Mouse (Mus musculus) limb, embryonic 12.5 days (tissue): Measurements from ENCODE around the gene Por. TPM values are rescaled to one million over a fixed set of nuclear protein-coding genes. Genes with fewer than 3 reads are reported as not detected.
A peak's percentile ranks its signal among the peaks of the same experiment; 100 is the strongest.

ENCODE experiments used
- ATAC-seq: fragments of 200-750 bp; cut with Nextera tagmentation; 2 replicates; pipeline ENCODE4 v1.8.0; 2017; ENCODE audit warnings: low read depth, moderate TSS enrichment; ENCODE audit not compliant: insufficient number of reproducible peaks, insufficient read depth, low FRiP score, low TSS enrichment
- H3K27ac ChIP-seq: fragments of 300-500 bp; sonication (generic); 2 replicates; pipeline ENCODE4 v1.5.1; 2016; ENCODE audit warnings: mild to moderate bottlenecking, moderate library complexity
- H3K27me3 ChIP-seq: fragments of 300-500 bp; sonication (generic); 2 replicates; pipeline ENCODE4 v1.6.1; 2016; ENCODE audit warnings: mild to moderate bottlenecking, moderate library complexity
- H3K36me3 ChIP-seq: fragments of 300-500 bp; sonication (generic); 2 replicates; pipeline ENCODE4 v1.6.1; 2016; ENCODE audit warnings: mild to moderate bottlenecking, moderate library complexity
- H3K4me1 ChIP-seq: fragments of 300-500 bp; sonication (generic); replicated peaks from 2 replicates; pipeline ENCODE4 v1.6.1; 2016
- H3K4me2 ChIP-seq: fragments of 300-500 bp; sonication (generic); 2 replicates; pipeline ENCODE4 v1.6.1; 2016; ENCODE audit warnings: mild to moderate bottlenecking, moderate library complexity
- H3K4me3 ChIP-seq: fragments of 300-500 bp; sonication (generic); replicated peaks from 2 replicates; pipeline ENCODE4 v1.5.1; 2016; ENCODE audit warnings: mild to moderate bottlenecking
- H3K9ac ChIP-seq: fragments of 300-500 bp; sonication (generic); replicated peaks from 2 replicates; pipeline ENCODE4 v1.6.1; 2016; ENCODE audit warnings: mild to moderate bottlenecking, moderate library complexity
- H3K9me3 ChIP-seq: fragments of 300-500 bp; sonication (generic); 2 replicates; pipeline ENCODE4 v1.6.1; 2016; ENCODE audit warnings: mild to moderate bottlenecking, moderate library complexity
- WGBS: fragments of 180-500 bp; shearing (Covaris S2); methylation state at CpG from one replicate; pipeline ENCODE4 v1.1.7; 2016; 5-methylcytosine and 5-hydroxymethylcytosine counted together
- polyA plus RNA-seq: library from polyadenylated mRNA; unstranded; fragments of >200 nt; fragmentation: Nextera tagmentation; extraction: Ambion mirVana; gene quantifications from 2 replicates; pipeline ENCODE4 v1.2.1, GENCODE M21; 2016

Por gene
- polyA plus RNA-seq, 1 experiment from 2014 or later = 114 TPM

DNA sequence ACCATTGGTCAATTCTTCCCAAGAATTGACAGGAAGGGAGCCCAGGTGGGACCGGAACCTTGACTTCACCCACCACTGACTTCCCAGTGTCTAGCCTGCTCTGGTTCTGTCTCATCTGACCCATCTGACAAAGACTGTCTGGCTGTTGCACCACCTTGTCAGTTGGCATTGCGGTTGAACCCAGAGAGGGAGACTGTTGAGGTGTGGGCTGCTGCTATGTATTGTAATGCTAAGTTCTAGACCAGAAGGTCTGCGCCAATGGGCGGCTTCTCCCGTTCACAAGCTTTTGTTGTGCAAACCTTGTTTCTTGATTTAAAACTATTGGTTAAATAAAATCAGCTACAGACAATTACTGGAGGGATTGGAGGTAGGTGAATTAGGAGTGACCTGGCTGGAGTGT is 12.7 kb upstream of the Por start:
- 86% methylated on average over 5 of the region's 5 CpGs for WGBS
- Histone ChIP-seq H3K4me1 (peaks cover 6% of the 10 kb centered on the region), H3K27me3 (no peaks in the 10 kb centered on the region), H3K9me3 (no peaks in the 10 kb centered on the region), H3K27ac (no peak overlapping the region), H3K4me3 (no peak overlapping the region), H3K36me3 (no peaks in the 10 kb centered on the region), H3K4me2 (no peak overlapping the region), H3K9ac (no peak overlapping the region)
- ATAC-seq = no peak

DNA sequence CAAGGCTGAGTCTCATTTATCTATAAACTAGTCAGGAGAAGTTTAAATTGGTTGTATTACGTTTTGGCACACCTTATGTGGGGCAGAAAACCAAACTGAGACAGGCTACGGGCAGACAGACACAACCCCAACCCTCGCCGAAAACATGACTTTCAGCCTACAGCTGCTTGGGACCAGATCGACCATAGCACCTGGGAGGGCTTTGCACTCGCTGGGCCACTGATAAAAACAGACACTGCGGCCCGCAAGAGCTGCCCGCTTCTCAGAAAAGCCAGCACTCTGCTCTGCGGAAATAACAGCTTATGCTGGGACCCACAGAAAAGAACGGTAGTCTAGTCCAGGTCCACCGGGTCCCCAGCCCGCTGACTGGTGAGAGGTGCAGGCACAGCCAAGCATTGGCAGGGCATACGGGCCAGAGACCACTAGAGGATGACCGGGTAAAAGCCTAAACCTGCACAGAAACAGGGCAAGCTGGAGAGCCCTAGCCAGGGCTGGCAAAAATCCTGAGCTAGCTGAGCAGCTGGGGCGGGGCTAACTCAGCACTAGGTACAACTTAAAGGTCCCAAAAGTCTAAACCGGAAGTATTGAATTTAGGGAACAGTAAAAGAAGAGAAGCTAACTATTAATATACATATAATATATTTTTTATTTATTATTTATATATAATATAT is 12.0 kb upstream of the Por start:
- peak overlapping the region; percentile 9; the same call in 1 of the 2 replicates for H3K4me2 ChIP-seq
- WGBS = 52% methylated on average over 17 of the region's 17 CpGs
- H3K4me3 ChIP-seq = no peak overlapping the region
- no peaks in the 10 kb centered on the region for H3K27me3 ChIP-seq
- no peak overlapping the region for H3K9ac ChIP-seq
- no peak overlapping the region for H3K27ac ChIP-seq
- H3K9me3 ChIP-seq = no peaks in the 10 kb centered on the region
- H3K4me1 ChIP-seq = peaks cover 6% of the 10 kb centered on the region
- H3K36me3 ChIP-seq = no peaks in the 10 kb centered on the region
- ATAC-seq = no peak

DNA sequence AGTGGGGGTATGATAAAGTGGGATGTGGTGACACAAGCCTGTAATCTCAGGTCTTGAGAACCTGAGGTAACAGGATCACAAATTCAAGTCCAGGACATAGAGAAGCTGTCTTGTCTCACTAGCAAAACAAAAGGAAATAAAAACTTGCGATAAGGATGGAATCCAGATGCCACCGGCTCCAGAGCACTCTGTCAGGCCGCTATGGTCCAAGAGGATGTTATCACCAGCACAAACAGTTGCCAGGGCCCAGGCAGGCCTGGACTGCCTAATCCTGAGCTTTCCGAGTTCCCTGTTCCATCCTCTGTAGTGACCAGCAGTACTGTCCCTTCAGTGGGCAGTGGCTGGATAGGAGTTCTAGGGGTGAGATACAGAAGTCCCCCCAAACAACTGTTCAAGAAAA is 9.9 kb upstream of the Por start:
- H3K27me3 ChIP-seq = no peaks in the 10 kb centered on the region
- no peak overlapping the region for H3K27ac ChIP-seq
- no peaks in the 10 kb centered on the region for H3K9me3 ChIP-seq
- 78% methylated on average over 4 of the region's 4 CpGs for WGBS
- H3K9ac ChIP-seq = no peak overlapping the region
- H3K4me3 ChIP-seq = no peak overlapping the region
- no peak for ATAC-seq
- no peaks in the 10 kb centered on the region for H3K36me3 ChIP-seq
- H3K4me1 ChIP-seq = no peaks in the 10 kb centered on the region
- H3K4me2 ChIP-seq = no peak overlapping the region

DNA sequence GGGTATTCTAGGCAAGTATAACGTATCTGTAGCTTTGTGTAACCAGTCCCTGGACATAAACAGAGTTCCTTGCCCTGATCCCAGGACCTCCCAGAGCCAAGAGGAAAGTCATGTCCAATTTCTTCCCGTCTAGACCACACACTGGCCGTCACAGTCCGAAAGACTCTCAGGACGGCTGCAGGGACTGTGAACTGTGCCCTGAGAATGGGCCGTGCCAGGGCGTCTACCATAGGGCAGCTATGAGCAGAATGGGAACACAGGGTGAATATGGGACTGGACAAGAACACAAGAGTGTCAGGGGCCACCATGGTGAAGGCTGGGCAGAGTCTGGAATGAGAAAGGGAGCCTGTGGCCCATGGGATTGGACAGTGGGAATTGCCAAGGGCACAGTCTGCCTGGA is 9.3 kb upstream of the Por start:
- WGBS = 82% methylated on average over 7 of the region's 7 CpGs
- Histone ChIP-seq H3K4me3 (no peak overlapping the region), H3K27me3 (no peaks in the 10 kb centered on the region), H3K27ac (no peak overlapping the region), H3K4me2 (no peak overlapping the region), H3K4me1 (no peaks in the 10 kb centered on the region), H3K36me3 (no peaks in the 10 kb centered on the region), H3K9me3 (no peaks in the 10 kb centered on the region), H3K9ac (no peak overlapping the region)
- ATAC-seq = no peak

DNA sequence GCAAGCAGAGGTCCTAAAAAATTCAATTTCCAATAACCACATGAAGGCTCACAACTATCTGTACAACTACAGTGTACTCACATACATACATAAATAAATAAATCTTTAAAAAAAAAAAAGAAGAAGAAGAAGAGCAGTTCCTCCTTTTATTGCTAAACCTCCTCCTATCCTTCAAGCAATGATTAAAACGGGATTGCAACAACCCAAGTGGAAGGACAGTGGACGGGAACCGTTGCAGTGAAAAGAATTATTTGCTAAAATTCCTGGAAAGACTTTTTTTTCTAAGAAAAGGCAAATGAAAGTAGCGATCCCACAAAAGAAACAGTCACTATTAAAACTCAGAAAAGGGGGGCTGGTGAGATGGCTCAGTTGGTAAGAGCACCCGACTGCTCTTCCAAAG is 2.9 kb upstream of the Por start:
- ATAC-seq = no peak
- peaks cover 9% of the 10 kb centered on the region; the same call in 1 of the 2 replicates for H3K4me1 ChIP-seq
- H3K4me2 ChIP-seq = no peak overlapping the region
- peaks cover 5% of the 10 kb centered on the region; the same call in 1 of the 2 replicates for H3K9me3 ChIP-seq
- H3K4me3 ChIP-seq = no peak overlapping the region
- no peaks in the 10 kb centered on the region for H3K27me3 ChIP-seq
- no peaks in the 10 kb centered on the region for H3K36me3 ChIP-seq
- WGBS = 89% methylated on average over 5 of the region's 5 CpGs
- H3K9ac ChIP-seq = no peak overlapping the region
- no peak overlapping the region for H3K27ac ChIP-seq

DNA sequence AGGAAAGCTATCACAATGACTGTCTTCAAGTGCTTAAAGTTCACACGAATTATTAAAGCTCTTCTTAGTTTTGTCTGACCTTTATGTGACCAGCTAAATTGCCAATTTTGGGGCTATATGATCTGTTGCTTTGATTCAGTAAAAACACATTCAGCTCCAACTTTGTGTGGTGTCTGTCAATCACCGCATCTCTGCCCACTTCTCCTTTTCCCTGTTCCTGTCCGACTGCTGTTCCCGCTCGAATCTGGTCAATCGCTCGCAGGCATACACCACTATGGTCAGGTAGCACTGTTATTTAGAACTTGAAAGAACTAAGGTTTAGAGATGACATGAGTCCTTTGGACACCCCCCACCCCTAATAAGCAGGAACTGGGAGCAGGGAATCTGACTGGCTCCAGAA is 1.8 kb upstream of the Por start:
- Histone ChIP-seq H3K27me3 (no peaks in the 10 kb centered on the region), H3K27ac (no peak overlapping the region), H3K4me2 (no peak overlapping the region), H3K9me3 (peaks cover 5% of the 10 kb centered on the region; the same call in 1 of the 2 replicates), H3K36me3 (no peaks in the 10 kb centered on the region), H3K4me1 (peaks cover 9% of the 10 kb centered on the region; the same call in 1 of the 2 replicates), H3K4me3 (no peak overlapping the region), H3K9ac (no peak overlapping the region)
- ATAC-seq = no peak
- 88% methylated on average over 7 of the region's 7 CpGs for WGBS

DNA sequence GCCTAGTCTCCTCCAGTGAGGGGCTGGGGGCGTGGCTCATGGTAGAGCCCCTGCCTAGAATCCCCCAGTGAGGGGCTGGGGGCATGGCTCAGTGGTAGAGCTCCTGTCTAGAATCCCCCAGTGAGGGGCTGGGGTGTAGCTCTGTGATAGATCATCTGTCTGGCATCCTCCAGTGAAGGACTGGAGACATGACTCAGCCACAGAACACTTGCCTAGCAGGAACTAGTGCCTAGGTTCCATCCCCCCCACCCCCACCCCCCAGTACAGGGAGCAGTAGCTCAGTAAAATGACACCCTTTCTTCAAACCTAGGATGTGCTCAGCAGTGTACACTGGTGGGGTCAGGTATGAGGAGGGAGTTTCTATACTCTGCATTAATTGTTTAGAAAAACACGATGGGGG is 1.0 kb downstream of the Por start:
- no peak overlapping the region for H3K9ac ChIP-seq
- peaks cover 4% of the 10 kb centered on the region; the same call in 1 of the 2 replicates for H3K9me3 ChIP-seq
- peaks cover 29% of the 10 kb centered on the region for H3K4me1 ChIP-seq
- WGBS = 73% methylated on average over 2 of the region's 2 CpGs
- no peak overlapping the region for H3K4me2 ChIP-seq
- H3K4me3 ChIP-seq = no peak overlapping the region
- no peaks in the 10 kb centered on the region for H3K27me3 ChIP-seq
- no peaks in the 10 kb centered on the region for H3K36me3 ChIP-seq
- no peak for ATAC-seq
- no peak overlapping the region for H3K27ac ChIP-seq

DNA sequence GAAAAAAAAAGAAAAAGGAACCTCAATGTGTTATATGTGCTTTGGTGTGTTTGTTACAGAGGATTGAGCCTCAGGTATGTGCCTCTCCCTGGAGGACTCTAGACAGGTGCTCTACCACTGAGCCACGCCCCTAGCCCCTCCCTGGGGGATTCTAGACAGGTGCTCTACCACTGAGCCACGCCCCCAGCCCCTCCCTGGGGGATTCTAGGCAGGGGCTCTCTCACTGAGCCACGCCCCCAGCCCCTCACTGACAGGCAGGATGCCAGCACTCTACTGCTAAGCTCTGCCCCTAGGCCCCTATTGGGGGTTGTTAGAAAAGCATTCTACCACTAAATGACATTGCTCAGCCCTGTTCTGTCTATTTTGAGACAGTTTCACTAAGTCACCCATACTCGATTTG is 2.7 kb downstream of the Por start:
- no peak for ATAC-seq
- Histone ChIP-seq H3K9me3 (no peaks in the 10 kb centered on the region), H3K9ac (no peak overlapping the region), H3K27me3 (no peaks in the 10 kb centered on the region), H3K4me3 (no peak overlapping the region), H3K27ac (no peak overlapping the region), H3K4me1 (peaks cover 33% of the 10 kb centered on the region), H3K36me3 (no peaks in the 10 kb centered on the region), H3K4me2 (no peak overlapping the region)
- 54% methylated on average over 4 of the region's 4 CpGs for WGBS

DNA sequence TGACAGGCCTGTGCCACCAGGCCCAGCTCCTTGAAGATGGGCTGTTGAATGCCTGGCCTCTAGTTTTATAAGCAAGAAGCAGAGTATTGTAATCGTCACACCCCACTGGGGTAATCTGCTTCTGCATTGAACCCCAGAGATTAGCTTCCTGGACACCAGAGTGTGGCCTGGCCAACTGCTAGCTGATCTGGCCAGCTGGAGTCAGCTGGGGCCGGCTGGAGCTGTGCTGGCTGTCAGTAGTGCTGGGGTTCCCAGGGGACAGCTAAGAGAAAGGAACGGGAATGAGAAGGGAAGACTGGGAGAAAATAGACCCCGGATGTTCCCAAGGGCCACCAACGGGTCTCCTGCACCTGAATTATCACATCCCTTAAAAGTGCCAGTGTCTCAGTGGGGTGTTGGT is 3.1 kb downstream of the Por start:
- no peak for ATAC-seq
- 64% methylated on average over 5 of the region's 5 CpGs for WGBS
- Histone ChIP-seq H3K4me3 (no peak overlapping the region), H3K27me3 (no peaks in the 10 kb centered on the region), H3K9ac (no peak overlapping the region), H3K4me2 (no peak overlapping the region), H3K27ac (no peak overlapping the region), H3K4me1 (peaks cover 33% of the 10 kb centered on the region), H3K9me3 (no peaks in the 10 kb centered on the region), H3K36me3 (no peaks in the 10 kb centered on the region)

DNA sequence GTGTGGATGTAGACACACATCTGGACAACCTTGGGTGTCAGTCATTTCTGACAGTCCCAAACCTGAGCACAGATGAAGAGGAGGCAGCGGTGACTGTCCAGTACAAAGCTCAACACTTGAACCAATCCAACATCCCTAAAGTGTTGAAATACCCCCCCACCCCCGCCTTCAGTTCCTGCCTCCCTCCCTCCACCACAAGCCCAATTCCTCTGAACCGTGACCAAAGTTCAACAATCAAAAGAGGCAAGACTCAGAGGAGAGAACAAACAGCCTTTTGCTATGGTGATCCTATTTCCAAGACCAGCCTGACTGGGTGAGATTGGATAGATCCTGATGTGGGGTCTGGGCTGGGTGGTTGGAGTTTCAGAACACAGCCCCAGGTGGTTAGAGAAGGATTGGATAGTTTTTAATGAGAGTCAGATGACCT is 4.5 kb downstream of the Por start:
- H3K4me2 ChIP-seq = peak overlapping the region; percentile 49
- H3K9me3 ChIP-seq = no peaks in the 10 kb centered on the region
- no peak overlapping the region; the same call in 1 of the 2 replicates for H3K9ac ChIP-seq
- H3K27me3 ChIP-seq = no peaks in the 10 kb centered on the region
- ATAC-seq = peak; percentile 52
- peaks cover 32% of the 10 kb centered on the region for H3K4me1 ChIP-seq
- peak overlapping the region; percentile 77 for H3K27ac ChIP-seq
- WGBS = 35% methylated on average over 3 of the region's 3 CpGs
- 0 out of 2 replicates have a peak overlapping the region, but pooled peaks have one; percentile 9 for H3K4me3 ChIP-seq
- H3K36me3 ChIP-seq = no peaks in the 10 kb centered on the region

DNA sequence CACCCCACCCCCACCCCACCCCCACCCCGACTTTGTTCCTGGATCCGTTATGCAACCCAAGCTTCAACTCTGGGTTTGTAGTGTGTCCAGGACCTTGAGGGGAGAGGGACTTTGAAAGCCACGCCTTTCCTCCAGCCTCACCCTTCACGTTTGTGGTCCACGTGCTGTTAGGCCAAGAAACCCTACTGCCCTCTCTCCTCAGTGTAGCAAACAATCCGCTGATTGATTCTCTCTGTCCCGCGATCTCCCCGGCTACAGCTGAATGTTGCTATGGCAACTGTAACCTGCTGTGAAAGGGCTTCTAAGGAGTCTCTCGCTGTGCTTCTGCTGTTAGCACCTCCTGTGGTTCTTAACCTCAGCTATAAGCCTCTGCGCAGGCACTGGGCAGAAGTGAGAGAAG is 5.0 kb downstream of the Por start:
- peaks cover 27% of the 10 kb centered on the region for H3K4me1 ChIP-seq
- H3K27ac ChIP-seq = peak overlapping the region; percentile 77
- peak overlapping the region; percentile 31; the same call in 1 of the 2 replicates for H3K9ac ChIP-seq
- no peaks in the 10 kb centered on the region for H3K9me3 ChIP-seq
- WGBS = under 1% methylated on average over 11 of the region's 11 CpGs
- peak; percentile 79 for ATAC-seq
- H3K36me3 ChIP-seq = no peaks in the 10 kb centered on the region
- H3K27me3 ChIP-seq = no peaks in the 10 kb centered on the region
- H3K4me2 ChIP-seq = peak overlapping the region; percentile 49
- 0 out of 2 replicates have a peak overlapping the region, but pooled peaks have one; percentile 9 for H3K4me3 ChIP-seq

DNA sequence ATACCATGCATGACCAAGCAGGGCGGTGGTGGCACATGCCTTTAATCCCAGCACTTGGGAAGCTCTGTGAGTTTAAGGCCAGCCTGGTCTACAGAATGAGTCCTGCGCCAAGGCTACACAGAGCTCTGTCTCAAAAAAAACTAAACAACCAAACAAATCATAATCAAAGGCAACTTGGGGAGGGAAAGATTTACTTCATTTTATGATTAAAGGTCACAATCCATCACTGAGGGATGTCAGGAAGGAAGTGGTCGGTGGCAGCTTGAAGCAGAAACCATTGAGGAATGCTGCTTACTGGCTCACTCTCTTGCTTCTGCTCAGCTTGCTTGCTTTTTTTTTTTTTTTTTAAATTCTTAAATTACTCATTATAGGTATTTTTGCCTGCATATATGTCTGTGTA is 6.9 kb downstream of the Por start:
- H3K9me3 ChIP-seq = no peaks in the 10 kb centered on the region
- peaks cover 24% of the 10 kb centered on the region for H3K4me1 ChIP-seq
- WGBS = 76% methylated on average over 3 of the region's 3 CpGs

More for the DNA sequence above, 6.9 kb downstream of the Por start:
- no peaks in the 10 kb centered on the region for H3K27me3 ChIP-seq
- no peak overlapping the region for H3K4me2 ChIP-seq
- no peaks in the 10 kb centered on the region for H3K36me3 ChIP-seq
- no peak overlapping the region for H3K27ac ChIP-seq
- no peak overlapping the region for H3K4me3 ChIP-seq
- no peak for ATAC-seq
- H3K9ac ChIP-seq = no peak overlapping the region
